Mouse (Mus musculus) cerebellum, adult 9-11 months (tissue): ENCODE measurements around the gene Nkpd1.
"Not testable (repeated sequence)": the region's sequence is repeated elsewhere in the genome, so short reads cannot be mapped to it uniquely, and the experiment has no call there.

ENCODE experiments used
- DNase-seq: peaks from one replicate; pipeline ENCODE4 v3.0.0; 2022

Gene Nkpd1

GRCm38 (mm10) chr7:19506969-19507611, 10.5 kb upstream of the Nkpd1 start:
- no peak for DNase-seq

- no peak for DNase-seq
These were observed 10.0 kb upstream of the Nkpd1 start for GRCm38 (mm10) chr7:19507612-19507981.

- DNase-seq, result peak; percentile 92
These were observed 9.3 kb upstream of the Nkpd1 start, which contains the start of the genes Bloc1s3 and Trappc6a for GRCm38 (mm10) chr7:19508150-19508923. TSS of gene Bloc1s3 (minus strand) at chr7:19508367. TSS of gene Trappc6a (plus strand) at chr7:19508395.

- DNase-seq, result no peak
These were observed 8.6 kb upstream of the Nkpd1 start for GRCm38 (mm10) chr7:19508924-19509568.

GRCm38 (mm10) chr7:19509786-19510185, 7.9 kb upstream of the Nkpd1 start:
- DNase-seq, result no peak

DNA sequence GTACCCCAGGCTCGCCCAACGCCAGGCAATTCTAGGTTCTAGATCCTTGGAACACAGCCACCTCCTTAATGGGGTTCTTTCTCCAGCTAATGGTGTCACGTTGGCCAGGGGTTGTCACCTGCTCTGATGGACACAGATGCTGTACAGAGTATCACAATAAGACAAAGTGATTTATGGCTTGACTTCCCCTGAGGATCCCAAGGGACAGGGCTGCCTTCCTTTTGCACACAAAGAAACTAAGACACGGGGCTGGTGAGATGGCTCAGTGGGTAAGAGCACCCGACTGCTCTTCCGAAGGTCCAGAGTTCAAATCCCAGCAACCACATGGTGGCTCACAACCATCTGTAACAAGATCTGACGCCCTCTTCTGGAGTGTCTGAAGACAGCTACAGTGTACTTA, 5.7 kb upstream of the Nkpd1 start:
- DNase-seq, result not testable (repeated sequence)

GRCm38 (mm10) chr7:19512353-19512752, 5.3 kb upstream of the Nkpd1 start:
- DNase-seq, result no peak

GRCm38 (mm10) chr7:19520032-19520431, 2.4 kb downstream of the Nkpd1 start:
- no peak for DNase-seq

DNA sequence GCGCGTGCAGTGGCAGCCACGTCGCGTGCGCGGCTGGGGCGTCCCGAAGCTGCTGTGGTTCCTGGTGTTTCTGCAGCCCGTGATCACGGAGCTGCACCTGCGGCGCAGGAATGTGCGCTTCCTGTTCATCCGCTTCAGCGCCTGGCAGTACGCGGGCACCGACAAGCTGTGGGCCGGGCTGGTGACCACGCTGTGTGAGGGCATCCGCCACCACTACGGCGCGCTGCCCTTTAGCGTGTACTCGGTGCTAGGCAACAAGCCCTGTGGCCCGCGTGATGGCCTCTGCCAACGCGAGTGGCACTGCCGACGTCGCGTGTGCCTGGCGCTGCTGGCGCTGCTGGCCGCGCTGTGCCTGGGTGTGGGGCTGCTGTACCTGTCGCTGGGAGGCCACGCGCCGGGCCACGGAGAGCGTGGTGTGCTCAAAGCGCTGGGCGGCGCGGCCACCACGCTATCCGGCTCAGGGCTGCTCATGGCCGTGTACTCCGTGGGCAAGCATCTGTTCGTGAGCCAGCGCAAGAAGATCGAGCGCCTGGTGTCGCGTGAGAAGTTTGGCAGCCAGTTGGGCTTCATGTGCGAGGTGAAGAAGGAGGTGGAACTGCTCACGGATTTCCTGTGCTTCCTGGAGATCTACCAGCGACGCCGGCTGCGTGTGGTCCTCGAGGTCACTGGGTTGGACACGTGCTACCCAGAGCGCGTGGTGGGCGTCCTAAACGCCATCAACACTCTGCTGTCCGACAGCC, 5.5 kb downstream of the Nkpd1 start:
- DNase-seq, result no peak

DNA sequence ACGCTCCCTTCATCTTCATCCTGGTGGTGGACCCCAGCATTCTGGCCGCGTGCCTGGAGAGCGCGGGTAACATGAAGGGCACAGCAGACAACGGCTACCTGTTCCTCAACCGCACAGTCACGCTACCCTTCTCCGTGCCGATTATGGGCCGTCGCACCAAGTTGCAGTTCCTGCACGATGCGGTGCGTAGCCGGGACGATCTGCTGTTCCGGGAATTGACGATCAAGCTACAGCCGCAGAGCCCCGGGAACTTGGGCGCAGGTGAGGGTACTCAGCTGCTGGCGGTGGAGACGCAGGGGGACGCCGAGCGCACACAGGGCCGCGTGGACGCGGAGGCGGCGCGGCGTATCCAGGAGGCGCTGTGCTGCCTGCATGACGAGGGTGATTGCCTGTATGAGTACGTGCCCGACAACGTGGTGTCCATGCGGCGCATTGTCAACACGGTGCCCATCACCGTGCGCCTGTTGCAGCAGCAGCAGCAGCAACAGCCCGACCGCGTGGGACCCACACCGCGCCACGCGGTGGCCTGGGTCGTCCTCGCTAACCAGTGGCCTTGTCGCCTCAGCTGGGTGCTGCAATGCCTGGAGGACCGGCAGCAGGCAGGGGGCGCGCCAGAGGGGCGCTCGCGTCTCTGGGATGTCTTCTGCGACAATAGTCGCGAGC, 6.2 kb downstream of the Nkpd1 start:
- DNase-seq, result no peak

- no peak for DNase-seq
These were observed 6.9 kb downstream of the Nkpd1 start for GRCm38 (mm10) chr7:19524420-19525104.

DNA sequence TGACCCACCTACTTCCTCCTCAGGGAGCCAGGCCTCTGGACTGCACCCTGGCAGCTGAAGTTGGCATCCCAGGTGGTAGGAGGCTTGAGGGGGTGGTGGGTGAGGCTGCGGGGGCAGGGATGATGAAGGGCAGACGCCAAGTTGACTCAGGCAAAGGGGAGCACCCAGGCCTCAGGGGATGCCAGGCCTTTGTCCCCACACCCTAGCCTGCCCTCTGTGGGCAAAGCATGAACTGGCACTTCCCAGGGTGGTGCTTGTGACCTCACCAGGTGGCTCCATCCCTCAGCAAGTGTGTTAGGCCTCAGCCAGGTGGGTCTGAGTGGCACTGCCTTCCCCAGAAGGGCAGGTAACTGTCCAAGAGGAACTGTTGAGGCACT, 7.5 kb downstream of the Nkpd1 start:
- DNase-seq, result no peak

GRCm38 (mm10) chr7:19531077-19531476, 13.4 kb downstream of the Nkpd1 start:
- no peak for DNase-seq

- DNase-seq, result no peak
These were observed 14.6 kb downstream of the Nkpd1 start for GRCm38 (mm10) chr7:19532240-19532639.

GRCm38 (mm10) chr7:19534676-19535075, 17.0 kb downstream of the Nkpd1 start:
- DNase-seq, result no peak

DNA sequence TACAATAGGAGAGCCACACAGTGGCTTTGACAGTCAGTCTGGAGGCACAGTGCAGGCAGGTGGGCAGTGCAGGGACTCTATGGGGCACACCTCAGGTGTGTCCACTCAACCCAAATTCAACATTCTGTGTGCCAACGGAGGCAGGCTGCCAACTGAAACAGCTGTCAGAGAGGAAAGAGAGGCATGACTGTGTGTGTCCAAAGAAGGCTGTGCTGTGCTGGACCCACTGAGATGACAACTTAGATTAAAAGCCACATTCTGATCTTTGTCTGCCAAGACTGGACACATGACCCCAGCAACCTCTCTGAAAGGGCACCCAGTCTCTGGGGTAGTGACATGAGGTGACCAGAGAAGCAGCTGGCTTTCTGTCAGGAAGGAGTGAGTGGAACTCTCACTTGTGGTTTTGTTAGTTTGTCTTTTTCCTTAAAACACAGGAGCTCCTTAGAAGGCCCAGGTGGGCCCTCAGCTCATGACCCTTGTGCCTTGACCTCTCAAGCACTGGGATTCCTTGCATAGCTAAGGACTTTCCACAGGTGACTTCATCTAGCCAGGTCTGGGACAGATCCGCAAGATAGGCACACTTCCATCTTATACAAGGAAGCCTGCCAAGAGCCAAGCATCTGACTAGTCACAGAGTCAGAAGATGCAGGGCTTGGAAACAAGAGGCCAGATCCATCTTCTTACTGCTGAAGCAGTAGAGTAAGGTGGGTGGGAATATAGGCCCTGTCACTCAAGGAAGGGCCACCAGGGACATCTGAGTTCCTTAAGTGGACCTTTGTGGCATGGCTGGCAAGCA, 23.3 kb downstream of the Nkpd1 start:
- peak; percentile 67 for DNase-seq

DNA sequence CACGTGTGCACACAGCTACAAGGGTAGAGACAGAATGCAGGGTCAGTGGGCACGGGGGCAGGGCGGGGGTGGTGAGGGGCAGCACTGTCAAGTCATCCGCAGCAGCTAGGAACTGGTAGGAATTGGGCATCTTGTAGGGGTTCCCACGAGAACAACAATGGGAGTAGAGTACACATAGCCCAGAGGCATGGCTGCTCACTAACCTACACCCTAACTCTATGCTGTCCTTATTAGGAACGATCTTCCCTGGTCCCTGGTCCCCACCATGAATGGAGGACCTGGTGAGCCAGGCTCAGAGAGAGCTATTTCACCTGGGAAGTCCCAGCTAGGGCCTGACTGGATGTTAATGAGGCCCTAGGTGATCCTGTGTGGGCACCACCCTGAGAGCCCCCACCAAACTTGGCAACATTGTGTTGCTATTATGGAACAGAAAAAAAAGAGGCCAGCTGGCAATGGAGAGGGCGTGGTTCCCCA, 24.1 kb downstream of the Nkpd1 start:
- no peak for DNase-seq

- DNase-seq, result peak; percentile 83
These were observed 24.6 kb downstream of the Nkpd1 start for GRCm38 (mm10) chr7:19542155-19542691.

- no peak for DNase-seq
These were observed 25.9 kb downstream of the Nkpd1 start for GRCm38 (mm10) chr7:19543584-19543983.

DNA sequence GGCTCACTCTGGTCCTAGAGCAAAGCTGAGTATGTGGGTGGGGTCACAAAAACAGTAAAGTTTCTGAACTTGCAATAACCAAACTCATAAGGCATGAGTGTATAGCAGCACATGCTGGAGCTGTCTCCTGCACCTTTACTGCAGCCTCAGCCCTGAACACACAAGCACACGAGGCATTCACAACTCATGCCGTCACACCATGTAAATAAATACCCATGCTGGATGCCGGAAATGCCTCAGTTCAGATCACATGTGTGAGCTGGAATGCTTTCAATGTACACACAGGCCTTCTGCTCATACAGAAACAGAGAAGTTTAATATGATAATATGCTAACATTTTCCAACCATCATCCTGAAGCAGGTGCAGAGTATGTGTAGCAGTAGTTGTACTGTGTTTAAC, 28.4 kb downstream of the Nkpd1 start:
- DNase-seq, result no peak
